Mouse (Mus musculus) telencephalon, adult 2 months (tissue): ENCODE measurements at regions not wholly inside any gene's neighbourhood (a gene's known extent, or its start where the extent isn't known, plus 50 kb on each side); places are given as distances from the start of the nearest gene placed in this dataset.

Experiments used
- DNase-seq: peaks from one replicate; pipeline ENCODE4 v3.0.0-alpha.2; 2011; ENCODE audit warnings: low read depth, low spot score

GRCm38 (mm10) chr14:97446793-97447192 lies 722.8 kb downstream of the Dach1 start:
- no peak for DNase-seq

- no peak for DNase-seq
These were observed 729.2 kb downstream of the Dach1 start for GRCm38 (mm10) chr14:97440326-97440725.

GRCm38 (mm10) chr14:97435453-97436233 lies 733.9 kb downstream of the Dach1 start:
- peak; percentile 31 for DNase-seq

GRCm38 (mm10) chr14:97431221-97431620 lies 738.3 kb downstream of the Dach1 start:
- peak; percentile 18 for DNase-seq

- DNase-seq: no peak
These were observed 766.3 kb downstream of the Dach1 start for GRCm38 (mm10) chr14:97403176-97403795.

- no peak for DNase-seq
These were observed 773.2 kb downstream of the Dach1 start for GRCm38 (mm10) chr14:97396385-97396784.

- DNase-seq: no peak
These were observed 773.7 kb downstream of the Dach1 start for GRCm38 (mm10) chr14:97395750-97396377.

GRCm38 (mm10) chr14:97389005-97389404 lies 780.6 kb downstream of the Dach1 start:
- DNase-seq: no peak

- DNase-seq: no peak
These were observed 789.4 kb downstream of the Dach1 start for GRCm38 (mm10) chr14:97380131-97380530.

GRCm38 (mm10) chr14:97356915-97357314 lies 812.6 kb downstream of the Dach1 start:
- DNase-seq: no peak

GRCm38 (mm10) chr14:97347970-97348369 lies 821.6 kb downstream of the Dach1 start:
- DNase-seq: no peak

- peak; percentile 10 for DNase-seq
These were observed 812.5 kb upstream of the Klhl1 start for GRCm38 (mm10) chr14:97331388-97331787.

GRCm38 (mm10) chr14:97329979-97330378 lies 811.1 kb upstream of the Klhl1 start:
- DNase-seq: no peak

- no peak for DNase-seq
These were observed 774.2 kb upstream of the Klhl1 start for GRCm38 (mm10) chr14:97293109-97293508.

- no peak for DNase-seq
These were observed 768.5 kb upstream of the Klhl1 start for GRCm38 (mm10) chr14:97287447-97287846.

- DNase-seq: no peak
These were observed 739.6 kb upstream of the Klhl1 start for GRCm38 (mm10) chr14:97258461-97258860.
